Mouse (Mus musculus): Measurements from ENCODE around the gene Gmeb1. TPM values are rescaled to one million over a fixed set of nuclear protein-coding genes. Genes with fewer than 3 reads are reported as not detected.

Gmeb1 gene
- polyA plus RNA-seq, 1 experiment from 2014 or later: 8.9 TPM

- Histone ChIP-seq H3K9ac (ENCODE audit: low read depth, low read length) (no peak overlapping the region), H3K36me3 (ENCODE audit: control insufficient read depth, insufficient read depth) (no peaks in the 10 kb centered on the region)
- WGBS: 37% methylated on average over 1 of the region's 1 CpGs
Observed at GRCm38 (mm10) chr4:132216602-132217001, 44.8 kb downstream of the Gmeb1 start.

DNA sequence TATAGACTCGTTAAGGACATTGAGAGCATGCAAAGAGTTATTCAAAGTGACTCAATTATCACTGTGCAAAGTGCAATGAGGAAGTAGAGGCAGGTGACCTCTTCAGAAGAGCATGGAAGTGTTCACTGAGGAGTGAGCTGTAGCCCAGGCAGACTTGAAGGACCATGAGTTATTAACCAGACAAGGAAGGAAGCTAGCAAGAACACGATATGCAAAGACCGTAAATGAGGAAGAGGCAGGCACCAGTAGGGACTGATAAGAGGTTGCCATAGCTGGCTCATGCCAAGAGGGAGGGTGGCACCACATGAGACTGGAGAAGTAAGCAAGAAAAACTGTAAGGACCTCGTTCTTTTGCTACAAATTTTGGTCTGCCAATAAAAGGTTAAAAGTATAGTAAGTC, 46.6 kb downstream of the Gmeb1 start:
- Histone ChIP-seq H3K36me3 (ENCODE audit: control insufficient read depth, insufficient read depth) (no peaks in the 10 kb centered on the region), H3K9ac (ENCODE audit: low read depth, low read length) (no peak overlapping the region), H3K4me1 (replicated peaks; ENCODE audit: control insufficient read depth, insufficient read depth, low read length) (0 out of 2 replicates have a peak, but pooled peaks cover 4% of the 10 kb centered on the region), H3K27me3 (replicated peaks; ENCODE audit: control insufficient read depth, insufficient read depth, low read length) (no peaks in the 10 kb centered on the region), H3K4me2 (replicated peaks; ENCODE audit: low read depth) (no peak overlapping the region), H3K4me3 (ENCODE audit: low read depth, low read length) (no peak overlapping the region), H3K9me3 (ENCODE audit: control insufficient read depth) (no peaks in the 10 kb centered on the region), H3K27ac (ENCODE audit: low read depth, low read length) (peak overlapping the region; percentile 31; the same call in 1 of the 2 replicates)
- ATAC-seq: peak; percentile 83
- WGBS: 22% methylated on average over 4 of the region's 4 CpGs
- TF ChIP-seq CTCF (IDR thresholded peaks at IDR 0.05; ENCODE audit: low read depth): no peak

More at GRCm38 (mm10) chr4:132216602-132217001, 44.8 kb downstream of the Gmeb1 start:
- Histone ChIP-seq H3K27ac (ENCODE audit: low read depth, low read length) (no peak overlapping the region), H3K4me2 (replicated peaks; ENCODE audit: low read depth) (no peak overlapping the region), H3K9me3 (ENCODE audit: control insufficient read depth) (no peaks in the 10 kb centered on the region), H3K4me3 (ENCODE audit: low read depth, low read length) (no peak overlapping the region), H3K27me3 (replicated peaks; ENCODE audit: control insufficient read depth, insufficient read depth, low read length) (no peaks in the 10 kb centered on the region), H3K4me1 (replicated peaks; ENCODE audit: control insufficient read depth, insufficient read depth, low read length) (0 out of 2 replicates have a peak, but pooled peaks cover 4% of the 10 kb centered on the region)
- no peak for ATAC-seq
- no peak for TF ChIP-seq CTCF (IDR thresholded peaks at IDR 0.05; ENCODE audit: low read depth)

GRCm38 (mm10) chr4:132211953-132212734, 49.3 kb downstream of the Gmeb1 start, which contains the start of gene Ythdf2:
TSS of gene Ythdf2 (minus strand) at chr4:132212303.
- TF ChIP-seq CTCF (IDR thresholded peaks at IDR 0.05; ENCODE audit: low read depth): peak; percentile 98
- Histone ChIP-seq H3K9ac (ENCODE audit: low read depth, low read length) (peak within 1 kb of the TSS; percentile 99), H3K9me3 (ENCODE audit: control insufficient read depth) (no peaks in the 10 kb centered on the region), H3K4me2 (replicated peaks; ENCODE audit: low read depth) (peak within 1 kb of the TSS; percentile 91), H3K4me3 (ENCODE audit: low read depth, low read length) (peak within 1 kb of the TSS; percentile 94), H3K27ac (ENCODE audit: low read depth, low read length) (peak within 1 kb of the TSS; percentile 98), H3K27me3 (replicated peaks; ENCODE audit: control insufficient read depth, insufficient read depth, low read length) (no peaks in the 10 kb centered on the region), H3K36me3 (ENCODE audit: control insufficient read depth, insufficient read depth) (no peaks in the 10 kb centered on the region), H3K4me1 (replicated peaks; ENCODE audit: control insufficient read depth, insufficient read depth, low read length) (0 out of 2 replicates have a peak, but pooled peaks cover 4% of the 10 kb centered on the region)
- 1% methylated on average over 70 of the region's 78 CpGs for WGBS
- ATAC-seq: peak; percentile 91

GRCm38 (mm10) chr4:132211091-132211942, 50.1 kb downstream of the Gmeb1 start:
- 0 out of 2 replicates have a peak, but pooled peaks cover 4% of the 10 kb centered on the region for H3K4me1 ChIP-seq (replicated peaks; ENCODE audit: control insufficient read depth, insufficient read depth, low read length)
- H3K36me3 ChIP-seq (ENCODE audit: control insufficient read depth, insufficient read depth): no peaks in the 10 kb centered on the region
- H3K9me3 ChIP-seq (ENCODE audit: control insufficient read depth): no peaks in the 10 kb centered on the region
- H3K4me3 ChIP-seq (ENCODE audit: low read depth, low read length): peak overlapping the region; percentile 94
- peak; percentile 57 for ATAC-seq
- WGBS: under 1% methylated on average over 88 of the region's 89 CpGs
- H3K9ac ChIP-seq (ENCODE audit: low read depth, low read length): peak overlapping the region; percentile 99
- H3K4me2 ChIP-seq (replicated peaks; ENCODE audit: low read depth): peak overlapping the region; percentile 91
- peak overlapping the region; percentile 98 for H3K27ac ChIP-seq (ENCODE audit: low read depth, low read length)
- H3K27me3 ChIP-seq (replicated peaks; ENCODE audit: control insufficient read depth, insufficient read depth, low read length): no peaks in the 10 kb centered on the region
- TF ChIP-seq CTCF (IDR thresholded peaks at IDR 0.05; ENCODE audit: low read depth): no peak

GRCm38 (mm10) chr4:132210325-132210724, 51.1 kb downstream of the Gmeb1 start:
- Histone ChIP-seq H3K4me2 (replicated peaks; ENCODE audit: low read depth) (peak overlapping the region; percentile 91), H3K27me3 (replicated peaks; ENCODE audit: control insufficient read depth, insufficient read depth, low read length) (no peaks in the 10 kb centered on the region), H3K27ac (ENCODE audit: low read depth, low read length) (0 out of 2 replicates have a peak overlapping the region, but pooled peaks have one; percentile 11), H3K4me1 (replicated peaks; ENCODE audit: control insufficient read depth, insufficient read depth, low read length) (0 out of 2 replicates have a peak, but pooled peaks cover 4% of the 10 kb centered on the region), H3K36me3 (ENCODE audit: control insufficient read depth, insufficient read depth) (peaks cover 2% of the 10 kb centered on the region; the same call in 1 of the 2 replicates), H3K9ac (ENCODE audit: low read depth, low read length) (peak overlapping the region; percentile 99), H3K9me3 (ENCODE audit: control insufficient read depth) (no peaks in the 10 kb centered on the region), H3K4me3 (ENCODE audit: low read depth, low read length) (peak overlapping the region; percentile 94)
- WGBS: 9% methylated on average over 2 of the region's 2 CpGs
- ATAC-seq: no peak
- TF ChIP-seq CTCF (IDR thresholded peaks at IDR 0.05; ENCODE audit: low read depth): no peak

- Histone ChIP-seq H3K9me3 (ENCODE audit: control insufficient read depth) (no peaks in the 10 kb centered on the region), H3K9ac (ENCODE audit: low read depth, low read length) (no peak overlapping the region), H3K27ac (ENCODE audit: low read depth, low read length) (no peak overlapping the region), H3K4me2 (replicated peaks; ENCODE audit: low read depth) (no peak overlapping the region), H3K27me3 (replicated peaks; ENCODE audit: control insufficient read depth, insufficient read depth, low read length) (no peaks in the 10 kb centered on the region), H3K36me3 (ENCODE audit: control insufficient read depth, insufficient read depth) (peaks cover 12% of the 10 kb centered on the region), H3K4me1 (replicated peaks; ENCODE audit: control insufficient read depth, insufficient read depth, low read length) (0 out of 2 replicates have a peak, but pooled peaks cover under 1% of the 10 kb centered on the region), H3K4me3 (ENCODE audit: low read depth, low read length) (no peak overlapping the region)
- 68% methylated on average over 2 of the region's 2 CpGs for WGBS
- ATAC-seq: no peak
- TF ChIP-seq CTCF (IDR thresholded peaks at IDR 0.05; ENCODE audit: low read depth): no peak
Observed at GRCm38 (mm10) chr4:132209299-132209698, 52.1 kb downstream of the Gmeb1 start.
